Mouse (Mus musculus) hindbrain, embryonic 11.5 days (tissue): ENCODE data around the gene Psma3. TPM values are rescaled to one million over a fixed set of nuclear protein-coding genes. Genes with fewer than 3 reads are reported as not detected.

Experiments used
- ATAC-seq: fragments of 200-750 bp; cut with Nextera tagmentation; 2 replicates; pipeline ENCODE4 v1.8.0; 2017; ENCODE audit warnings: mild to moderate bottlenecking, moderate TSS enrichment, moderate library complexity; ENCODE audit not compliant: low FRiP score
- DNase-seq: peaks from one replicate; pipeline ENCODE4 v3.0.0-alpha.2; 2015; ENCODE audit warnings: low spot score
- H3K27ac ChIP-seq: fragments of 300-500 bp; sonication (generic); 2 replicates; pipeline ENCODE4 v1.5.1; 2014; ENCODE audit warnings: mild to moderate bottlenecking, low read depth, low read length
- H3K27me3 ChIP-seq: fragments of 300-500 bp; sonication (generic); 2 replicates; pipeline ENCODE4 v1.6.1; 2014; ENCODE audit warnings: mild to moderate bottlenecking, low read length, moderate library complexity, mixed read lengths; ENCODE audit not compliant: control insufficient read depth, insufficient read depth
- H3K36me3 ChIP-seq: fragments of 300-500 bp; sonication (generic); 2 replicates; pipeline ENCODE4 v1.6.1; 2014; ENCODE audit warnings: mild to moderate bottlenecking, low read length, moderate library complexity, mixed read lengths; ENCODE audit not compliant: control insufficient read depth, insufficient read depth
- H3K4me1 ChIP-seq: fragments of 300-500 bp; sonication (generic); replicated peaks from 2 replicates; pipeline ENCODE4 v1.6.1; 2014; ENCODE audit warnings: low read length, mixed read lengths; ENCODE audit not compliant: control insufficient read depth, insufficient read depth
- H3K4me2 ChIP-seq: fragments of 300-500 bp; sonication (generic); replicated peaks from 2 replicates; pipeline ENCODE4 v1.6.1; 2014; ENCODE audit warnings: mild to moderate bottlenecking, low read depth, low read length
- H3K4me3 ChIP-seq: fragments of 300-500 bp; sonication (generic); 2 replicates; pipeline ENCODE4 v1.5.1; 2014; ENCODE audit warnings: low read depth, low read length
- H3K9ac ChIP-seq: fragments of 300-500 bp; sonication (generic); 2 replicates; pipeline ENCODE4 v1.6.1; 2014; ENCODE audit warnings: low read depth, low read length
- H3K9me3 ChIP-seq: fragments of 300-500 bp; sonication (generic); 2 replicates; pipeline ENCODE4 v1.6.1; 2016; ENCODE audit warnings: low read length; ENCODE audit not compliant: control insufficient read depth
- WGBS: fragments of 180-500 bp; shearing (Covaris S2); extraction: QIAGEN DNeasy Blood & Tissue Kit; methylation state at CpG from one replicate; pipeline ENCODE4 v1.1.7; 2014; 5-methylcytosine and 5-hydroxymethylcytosine counted together
- polyA plus RNA-seq: library from polyadenylated mRNA; unstranded; fragments of >200 nt; fragmentation: Nextera tagmentation; extraction: Ambion mirVana; gene quantifications from 2 replicates; pipeline ENCODE4 v1.2.1, GENCODE M21; 2014

Psma3 gene
- polyA plus RNA-seq, 1 experiment from 2014 or later = 711 TPM

DNA sequence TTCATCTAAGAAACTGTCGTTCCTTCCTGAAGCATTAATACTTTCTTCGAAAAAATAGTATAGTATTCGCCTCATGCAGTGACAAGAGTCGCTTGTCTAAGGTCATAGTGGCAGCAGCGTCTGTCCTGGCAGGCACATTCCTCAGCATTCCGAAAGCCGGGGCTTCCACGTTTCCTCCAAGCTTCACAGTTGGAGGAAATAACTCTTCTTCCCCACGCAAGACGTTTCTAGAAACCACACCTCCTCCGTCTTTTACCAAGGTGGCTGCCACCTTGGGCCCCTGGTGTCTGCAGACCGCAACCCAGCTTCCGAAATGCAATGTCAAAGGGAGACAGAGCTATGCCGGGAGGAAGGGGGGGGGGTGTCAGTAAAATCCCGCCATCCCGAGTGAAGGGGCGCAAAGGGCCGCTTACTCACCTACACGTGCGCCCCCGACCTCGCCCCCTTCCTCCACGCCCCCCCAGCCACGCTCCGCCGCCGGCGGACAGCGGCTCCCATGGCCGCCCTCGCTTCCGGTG is 40.5 kb downstream of the Psma3 start:
- DNase-seq (no peak), ATAC-seq (no peak; the same call in 1 of the 2 replicates)
- H3K4me1 ChIP-seq = no peaks in the 10 kb centered on the region

DNA sequence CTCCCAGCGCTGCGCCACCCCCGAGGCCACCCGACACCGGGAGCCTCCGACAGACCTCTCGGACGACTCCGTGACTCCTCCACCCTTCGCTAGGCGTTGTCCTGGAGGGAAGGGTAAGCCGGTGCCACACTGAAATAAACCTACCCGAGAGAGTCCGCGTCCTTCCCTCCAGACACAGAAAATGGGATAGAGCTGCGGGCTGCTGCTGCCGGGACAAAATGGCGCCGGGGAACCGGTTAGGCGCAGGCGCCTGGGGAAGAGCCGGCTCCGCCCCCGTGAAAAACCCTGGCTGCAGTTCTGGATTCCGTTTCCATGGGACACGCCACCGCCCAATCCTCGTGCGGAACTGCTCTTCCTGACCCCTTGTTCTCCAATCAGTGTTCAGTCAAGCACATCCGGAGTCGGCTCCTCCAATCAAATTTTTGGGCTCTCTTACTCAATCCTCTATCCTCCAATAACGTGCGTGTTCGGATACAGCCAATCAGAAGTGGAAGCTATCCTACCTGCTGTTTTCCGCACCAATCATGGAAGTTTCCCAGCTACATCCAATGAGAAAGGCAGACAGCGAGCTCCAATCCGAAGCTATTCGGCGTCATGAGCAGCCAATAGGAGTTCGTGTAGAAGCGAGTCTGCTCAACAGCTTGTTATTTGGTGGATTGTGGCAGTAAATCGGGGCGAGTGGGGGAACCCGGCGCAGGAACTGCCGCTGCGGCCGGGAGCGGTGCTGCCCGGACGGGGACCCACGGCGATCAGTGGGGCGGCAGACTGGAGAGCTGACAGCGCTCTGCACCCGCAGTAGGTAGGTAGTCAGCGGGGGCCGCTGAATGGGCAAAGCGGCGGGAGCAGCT is 41.2 kb downstream of the Psma3 start, which contains the start of gene Arid4a:
Gene Arid4a (plus strand): TSS at position 628 of the 848 bp plus-strand sequence.
- H3K9me3 ChIP-seq = no peaks in the 10 kb centered on the region
- no peaks in the 10 kb centered on the region for H3K4me1 ChIP-seq
- H3K4me2 ChIP-seq = peak within 1 kb of the TSS; percentile 75
- peak within 1 kb of the TSS; percentile 97 for H3K27ac ChIP-seq
- H3K36me3 ChIP-seq = no peaks in the 10 kb centered on the region
- WGBS = under 1% methylated on average over 61 of the region's 61 CpGs
- peak; percentile 99 for ATAC-seq
- H3K4me3 ChIP-seq = peak within 1 kb of the TSS; percentile 96
- H3K9ac ChIP-seq = peak within 1 kb of the TSS; percentile 86
- no peaks in the 10 kb centered on the region for H3K27me3 ChIP-seq
- peak; percentile 95 for DNase-seq

More for the DNA sequence above, 40.5 kb downstream of the Psma3 start:
- under 1% methylated on average over 28 of the region's 32 CpGs for WGBS
- H3K9me3 ChIP-seq = no peaks in the 10 kb centered on the region
- peak overlapping the region; percentile 85 for H3K9ac ChIP-seq
- H3K4me3 ChIP-seq = peak overlapping the region; percentile 85
- peak overlapping the region; percentile 75 for H3K4me2 ChIP-seq
- peaks cover under 1% of the 10 kb centered on the region; the same call in 1 of the 2 replicates for H3K36me3 ChIP-seq
- peak overlapping the region; percentile 97 for H3K27ac ChIP-seq
- H3K27me3 ChIP-seq = no peaks in the 10 kb centered on the region

DNA sequence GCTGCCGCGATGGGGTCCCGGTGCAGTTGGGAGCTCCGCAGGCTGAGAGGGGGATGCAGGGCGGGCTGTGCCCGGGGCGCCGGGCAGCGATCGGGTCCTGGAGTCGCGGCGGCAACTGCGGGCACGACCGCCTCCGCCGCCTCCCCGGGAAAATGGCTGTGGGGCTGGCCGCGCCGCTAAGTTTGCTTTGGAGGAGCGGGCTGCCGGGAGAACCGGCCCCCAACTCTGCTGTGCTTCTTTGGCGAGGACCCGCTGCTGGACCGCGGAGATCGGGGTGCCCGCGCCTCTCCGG is 41.7 kb downstream of the Psma3 start:
- DNase-seq (no peak), ATAC-seq (peak; percentile 15; the same call in 1 of the 2 replicates)
- H3K4me2 ChIP-seq = peak overlapping the region; percentile 67
- H3K36me3 ChIP-seq = no peaks in the 10 kb centered on the region
- no peaks in the 10 kb centered on the region for H3K9me3 ChIP-seq
- H3K4me3 ChIP-seq = peak overlapping the region; percentile 96
- H3K4me1 ChIP-seq = no peaks in the 10 kb centered on the region
- peak overlapping the region; percentile 92 for H3K27ac ChIP-seq
- peak overlapping the region; percentile 86 for H3K9ac ChIP-seq
- WGBS = 0% methylated on average over 31 of the region's 33 CpGs
- H3K27me3 ChIP-seq = no peaks in the 10 kb centered on the region

DNA sequence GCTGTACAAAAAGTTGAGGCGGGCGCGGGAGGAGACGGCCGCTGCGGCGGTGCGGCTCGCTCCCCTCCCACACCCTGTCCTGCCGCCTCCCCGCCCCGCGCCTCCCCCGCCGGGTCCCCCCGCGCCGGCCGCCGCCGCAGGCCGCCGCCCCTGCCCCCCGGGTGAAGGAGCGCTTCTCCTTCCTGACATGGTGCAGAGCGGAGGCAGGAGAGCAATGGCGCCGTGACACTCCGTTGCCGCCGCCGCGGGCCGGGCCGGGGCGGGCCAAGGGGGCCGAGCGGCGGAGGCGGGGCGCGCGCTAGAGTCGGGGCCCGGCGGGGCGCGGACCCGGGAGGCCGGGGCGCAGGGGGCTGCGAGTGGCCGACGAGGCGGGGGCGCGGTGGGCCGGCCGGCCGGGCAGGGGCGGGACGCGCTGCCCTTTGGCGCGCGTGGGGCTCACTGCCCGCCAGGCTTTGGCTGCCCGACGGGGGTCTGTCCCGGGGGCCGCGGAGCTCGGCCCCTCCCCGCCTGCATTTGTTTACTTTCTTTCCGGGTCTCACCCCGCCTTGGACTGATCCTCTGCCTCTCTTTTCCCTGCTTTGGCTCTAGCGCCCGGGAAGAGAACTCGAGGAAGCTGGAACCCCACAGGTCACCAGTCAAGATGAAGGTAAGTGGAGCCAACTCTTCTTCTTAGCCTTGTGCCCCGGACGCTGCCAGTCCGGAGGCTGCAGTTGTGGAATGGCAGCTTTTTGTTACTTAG is 42.3 kb downstream of the Psma3 start:
- Histone ChIP-seq H3K4me1 (no peaks in the 10 kb centered on the region), H3K36me3 (no peaks in the 10 kb centered on the region; the same call in 1 of the 2 replicates), H3K27me3 (no peaks in the 10 kb centered on the region), H3K9me3 (no peaks in the 10 kb centered on the region), H3K4me3 (peak overlapping the region; percentile 96), H3K9ac (peak overlapping the region; percentile 86), H3K27ac (peak overlapping the region; percentile 92), H3K4me2 (peak overlapping the region; percentile 67)
- WGBS = under 1% methylated on average over 44 of the region's 82 CpGs
- ATAC-seq (peak; percentile 5; the same call in 1 of the 2 replicates), DNase-seq (peak; percentile 53)

DNA sequence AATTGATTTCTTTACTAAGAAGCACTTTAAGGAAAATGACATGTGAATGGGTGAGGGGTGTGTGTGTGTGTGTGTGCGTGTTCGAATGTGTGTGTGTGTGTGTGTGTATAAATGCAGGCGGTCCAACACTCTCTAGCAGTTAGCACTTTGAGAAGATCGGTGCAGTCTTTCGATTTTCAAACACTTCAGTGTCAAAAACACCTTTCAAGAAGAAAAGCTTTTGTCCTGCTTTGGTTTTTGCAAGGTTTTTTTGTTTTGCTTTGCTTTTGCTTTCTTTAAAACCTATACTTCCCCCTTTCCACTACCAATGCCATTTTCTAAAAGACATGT is 42.8 kb downstream of the Psma3 start:
- 24% methylated on average over 5 of the region's 5 CpGs for WGBS
- H3K9ac ChIP-seq = peak overlapping the region; percentile 86
- no peak overlapping the region for H3K27ac ChIP-seq

DNA sequence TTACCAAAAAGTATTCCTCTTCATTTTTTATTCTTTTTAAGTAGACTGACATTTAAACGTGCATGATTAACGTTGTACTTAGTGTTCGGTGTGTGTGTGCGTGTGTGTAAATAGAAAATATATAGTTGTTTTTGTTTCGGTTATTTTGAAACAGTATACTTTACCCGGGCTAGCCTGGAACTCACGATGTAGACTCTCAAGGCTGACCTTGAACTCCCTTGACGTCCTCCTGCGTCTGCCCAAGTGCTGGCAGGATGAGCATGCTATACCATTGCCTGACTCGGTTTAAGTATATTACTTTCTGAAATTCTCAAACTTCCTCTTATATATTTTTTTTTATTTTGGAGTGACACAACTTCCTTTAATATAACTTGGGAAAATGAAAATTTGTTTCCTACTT is 43.4 kb downstream of the Psma3 start:
- H3K4me3 ChIP-seq = no peak overlapping the region
- H3K9ac ChIP-seq = no peak overlapping the region
- no peak for ATAC-seq
- H3K4me1 ChIP-seq = no peaks in the 10 kb centered on the region
- no peak for DNase-seq
- H3K4me2 ChIP-seq = no peak overlapping the region
- H3K27ac ChIP-seq = no peak overlapping the region
- peaks cover 3% of the 10 kb centered on the region; the same call in 1 of the 2 replicates for H3K36me3 ChIP-seq
- no peaks in the 10 kb centered on the region for H3K27me3 ChIP-seq
- no peaks in the 10 kb centered on the region for H3K9me3 ChIP-seq
- WGBS = 81% methylated on average over 10 of the region's 10 CpGs

More for the DNA sequence above, 42.8 kb downstream of the Psma3 start:
- no peak for DNase-seq
- Histone ChIP-seq H3K4me1 (no peaks in the 10 kb centered on the region), H3K4me2 (peak overlapping the region; percentile 67), H3K9me3 (no peaks in the 10 kb centered on the region), H3K4me3 (peak overlapping the region; percentile 96), H3K36me3 (peaks cover 3% of the 10 kb centered on the region; the same call in 1 of the 2 replicates), H3K27me3 (no peaks in the 10 kb centered on the region)
- no peak for ATAC-seq

DNA sequence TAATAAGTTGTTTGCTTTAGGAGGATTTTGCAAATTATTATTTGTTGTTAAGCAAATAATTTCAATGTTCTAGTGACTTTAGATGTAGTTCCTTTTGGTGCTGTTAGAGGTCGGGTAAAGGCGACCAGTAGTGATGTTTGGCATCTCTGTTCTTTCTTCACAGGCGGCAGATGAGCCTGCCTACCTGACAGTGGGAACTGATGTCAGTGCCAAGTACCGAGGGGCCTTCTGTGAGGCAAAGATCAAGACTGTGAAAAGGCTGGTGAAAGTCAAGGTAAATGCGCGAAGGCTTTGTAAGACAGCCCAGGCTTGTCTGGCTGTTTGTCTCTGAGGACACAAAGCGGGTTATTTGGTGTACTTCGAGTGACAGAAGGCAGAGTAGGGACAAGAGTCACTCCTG is 44.8 kb downstream of the Psma3 start:
- ATAC-seq (no peak), DNase-seq (no peak)
- H3K4me3 ChIP-seq = no peak overlapping the region
- no peaks in the 10 kb centered on the region for H3K27me3 ChIP-seq
- no peak overlapping the region for H3K9ac ChIP-seq
- H3K36me3 ChIP-seq = peaks cover 6% of the 10 kb centered on the region; the same call in 1 of the 2 replicates
- H3K4me2 ChIP-seq = no peak overlapping the region
- no peak overlapping the region for H3K27ac ChIP-seq
- H3K4me1 ChIP-seq = no peaks in the 10 kb centered on the region
- 93% methylated on average over 8 of the region's 8 CpGs for WGBS
- H3K9me3 ChIP-seq = no peaks in the 10 kb centered on the region

DNA sequence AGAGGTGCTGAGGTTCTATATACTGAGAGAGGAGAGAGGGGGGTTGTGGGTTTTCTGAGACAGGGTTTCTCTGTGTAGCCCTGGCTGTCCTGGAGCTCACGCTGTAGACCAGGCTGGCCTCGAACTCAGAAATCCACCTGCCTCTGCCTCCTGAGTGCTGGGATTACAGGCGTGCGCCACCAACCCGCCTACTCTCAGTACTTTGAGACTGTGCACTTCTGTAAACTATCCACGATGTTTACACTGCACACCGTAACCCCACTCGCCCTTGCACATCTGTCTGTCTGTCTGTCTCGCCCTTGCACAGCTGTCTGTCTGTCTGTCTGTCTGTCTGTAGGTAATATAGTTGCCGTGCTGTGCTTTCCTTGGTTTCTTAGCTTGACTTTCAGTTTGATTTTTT is 50.0 kb downstream of the Psma3 start:
- no peak overlapping the region for H3K4me2 ChIP-seq
- H3K9ac ChIP-seq = no peak overlapping the region
- no peak for DNase-seq
- ATAC-seq = no peak
- no peaks in the 10 kb centered on the region for H3K4me1 ChIP-seq
- H3K27me3 ChIP-seq = no peaks in the 10 kb centered on the region
- 98% methylated on average over 10 of the region's 10 CpGs for WGBS
- no peak overlapping the region for H3K27ac ChIP-seq
- H3K9me3 ChIP-seq = no peaks in the 10 kb centered on the region
- H3K4me3 ChIP-seq = no peak overlapping the region
- peaks cover 6% of the 10 kb centered on the region; the same call in 1 of the 2 replicates for H3K36me3 ChIP-seq
